Mouse (Mus musculus) liver (tissue): Measurements from ENCODE around the gene Tmem91.

Experiments used
- DNase-seq: peaks from one replicate; pipeline ENCODE4 v3.0.0-alpha.2; 2020; ENCODE audit warnings: mixed read lengths

Tmem91 gene

DNA sequence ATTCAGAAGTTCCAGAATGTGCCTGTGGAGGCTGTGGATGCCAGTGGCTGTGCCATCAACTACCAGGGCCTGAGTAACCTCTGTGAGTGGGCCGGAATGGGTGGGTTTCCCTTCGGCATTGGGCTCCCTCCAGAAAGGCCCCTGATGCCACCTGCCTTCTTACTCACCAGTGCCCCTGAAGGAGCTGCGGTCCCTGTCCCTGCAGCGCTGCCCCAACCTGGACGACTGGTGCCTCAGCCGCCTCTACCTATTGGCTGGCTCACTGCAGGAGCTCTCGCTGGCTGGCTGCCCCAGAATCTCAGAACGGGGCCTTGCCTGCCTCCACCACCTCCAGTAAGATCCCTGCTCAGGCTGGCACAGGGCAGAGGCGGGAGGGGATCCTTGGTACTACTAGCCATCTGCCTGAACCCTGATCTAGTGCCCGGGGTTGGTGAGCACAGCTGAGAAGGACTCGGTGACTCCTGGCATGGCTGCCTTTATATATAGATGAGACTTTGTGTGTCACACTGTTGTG is 51.1 kb downstream of the Tmem91 start:
- DNase-seq: no peak

DNA sequence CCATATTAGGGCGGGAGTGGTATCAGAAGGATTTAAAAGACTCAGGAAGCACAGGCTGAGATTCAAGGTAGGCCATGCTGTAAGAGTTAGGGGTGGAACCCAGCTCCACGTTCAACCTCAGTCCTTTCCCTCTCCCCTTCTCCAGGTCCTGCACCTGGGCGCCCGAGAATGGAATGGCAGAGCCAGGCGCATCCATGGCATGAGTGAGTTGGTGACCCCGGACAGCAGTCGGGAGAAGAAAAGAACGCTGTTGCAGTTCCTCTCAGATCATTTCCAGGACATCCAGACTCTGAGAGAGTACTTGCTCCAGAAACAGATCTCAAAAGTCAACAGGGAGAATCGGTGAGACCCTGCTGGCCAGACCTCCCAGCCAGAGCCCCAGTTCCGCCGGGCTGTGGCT is 54.2 kb downstream of the Tmem91 start:
- DNase-seq: no peak

DNA sequence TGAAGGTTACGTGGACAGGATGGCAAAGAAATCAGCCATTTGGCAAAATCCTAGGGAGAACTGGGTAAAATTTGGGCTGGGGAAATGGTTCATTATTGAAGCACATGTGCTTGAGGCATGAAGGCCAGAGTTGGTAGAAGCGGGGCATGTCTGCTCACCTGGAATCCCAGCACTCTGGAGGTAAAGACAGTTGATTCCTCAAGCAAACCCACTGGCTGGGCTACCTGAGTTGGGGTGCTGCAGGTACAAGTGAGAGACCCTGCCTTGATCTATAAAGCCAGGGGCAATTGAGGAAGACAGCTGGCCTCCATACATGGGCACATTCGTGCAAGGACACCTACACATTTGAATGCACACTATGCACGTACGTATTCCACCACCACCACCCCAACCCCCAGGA is 54.9 kb downstream of the Tmem91 start:
- DNase-seq: no peak

DNA sequence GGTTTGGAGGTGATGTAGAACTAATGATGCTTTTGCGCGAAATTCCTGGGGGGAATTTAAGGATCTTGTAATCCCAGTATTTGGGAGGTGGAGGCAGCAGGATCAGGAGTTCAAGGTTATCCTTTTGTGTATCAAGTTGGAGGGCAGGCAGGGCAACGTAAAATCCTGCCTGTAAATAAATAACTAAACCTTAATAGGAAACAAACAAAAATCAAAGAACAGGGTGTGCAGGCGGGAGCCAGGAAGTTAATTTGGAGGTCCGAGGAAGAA is 55.3 kb downstream of the Tmem91 start:
- DNase-seq: no peak
